Mouse (Mus musculus): Measurements from ENCODE around the gene Lgals1.

DNA sequence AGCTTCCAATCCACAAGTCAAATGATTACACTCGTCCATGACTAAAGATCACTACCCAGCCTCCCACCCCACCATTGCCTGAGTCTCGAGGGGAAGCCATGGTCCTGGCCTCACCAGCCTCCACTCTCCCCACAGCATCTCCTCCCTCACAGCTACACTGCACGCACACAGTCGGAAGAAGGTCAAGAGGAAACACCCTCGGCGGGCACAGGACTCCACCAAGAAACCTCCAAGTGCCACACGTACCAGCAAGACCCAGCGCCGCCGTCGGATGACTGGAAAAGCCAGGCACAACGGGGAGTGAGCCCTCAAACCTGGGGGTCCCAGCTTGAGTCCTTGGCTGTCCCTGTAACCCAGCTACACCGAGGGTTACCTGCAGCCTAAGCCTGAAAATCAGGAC lies 13.8 kb downstream of the Lgals1 start:
- TF ChIP-seq CTCF (IDR thresholded peaks at IDR 0.05; ENCODE audit: low read depth), result no peak
- TF ChIP-seq EP300 (optimal IDR thresholded peaks at IDR 0.05), result no peak

All from stomach, postnatal 0 days (tissue).